Mouse (Mus musculus) stomach, postnatal 0 days (tissue): ENCODE measurements around the gene Plscr5. TPM values are rescaled to one million over a fixed set of nuclear protein-coding genes. Genes with fewer than 3 reads are reported as not detected.
A peak's percentile ranks its signal among the peaks of the same experiment; 100 is the strongest.

Experiments used
- ATAC-seq: fragments of 200-750 bp; cut with Nextera tagmentation; 2 replicates; pipeline ENCODE4 v1.8.0; 2017; ENCODE audit not compliant: low FRiP score, low TSS enrichment
- DNase-seq: peaks from one replicate; pipeline ENCODE4 v3.0.0-alpha.2; 2016; ENCODE audit warnings: low spot score
- H3K27ac ChIP-seq: fragments of 300-500 bp; sonication (generic); replicated peaks from 2 replicates; pipeline ENCODE4 v1.5.1; 2014; ENCODE audit warnings: mild to moderate bottlenecking, control low read depth
- H3K27me3 ChIP-seq: fragments of 300-500 bp; sonication (generic); 2 replicates; pipeline ENCODE4 v1.6.1; 2014; ENCODE audit warnings: low read length; ENCODE audit not compliant: control insufficient read depth, insufficient read depth
- H3K36me3 ChIP-seq: fragments of 300-500 bp; sonication (generic); 2 replicates; pipeline ENCODE4 v1.6.1; 2014; ENCODE audit warnings: low read length, mixed read lengths; ENCODE audit not compliant: control insufficient read depth, insufficient read depth
- H3K4me1 ChIP-seq: fragments of 300-500 bp; sonication (generic); replicated peaks from 2 replicates; pipeline ENCODE4 v1.6.1; 2014; ENCODE audit warnings: antibody characterized with exemption; ENCODE audit not compliant: control insufficient read depth, insufficient read depth
- H3K4me2 ChIP-seq: fragments of 300-500 bp; sonication (generic); replicated peaks from 2 replicates; pipeline ENCODE4 v1.6.1; 2014; ENCODE audit warnings: low read depth, mild to moderate bottlenecking, control low read depth, moderate library complexity
- H3K4me3 ChIP-seq: fragments of 300-500 bp; sonication (generic); 2 replicates; pipeline ENCODE4 v1.5.1; 2014; ENCODE audit warnings: low read depth, low read length, control low read depth
- H3K9ac ChIP-seq: fragments of 300-500 bp; sonication (generic); 2 replicates; pipeline ENCODE4 v1.6.1; 2014; ENCODE audit warnings: mild to moderate bottlenecking, low read length, control low read depth, mixed read lengths
- H3K9me3 ChIP-seq: fragments of 300-500 bp; sonication (generic); 2 replicates; pipeline ENCODE4 v1.6.1; 2016; ENCODE audit warnings: low read length; ENCODE audit not compliant: control insufficient read depth
- CTCF ChIP-seq: IDR thresholded peaks from 2 replicates; pipeline ENCODE4 v1.5.1; 2016; ENCODE audit warnings: antibody characterized with exemption, low read depth, mild to moderate bottlenecking, moderate library complexity
- EP300 ChIP-seq: optimal IDR thresholded peaks from 2 replicates; pipeline ENCODE3; 2016; ENCODE audit warnings: antibody characterized with exemption
- WGBS: fragments of 180-500 bp; shearing (Covaris S2); extraction: QIAGEN DNeasy Blood & Tissue Kit; methylation state at CpG from one replicate; pipeline ENCODE4 v1.1.7; 2014; 5-methylcytosine and 5-hydroxymethylcytosine counted together
- polyA plus RNA-seq: library from polyadenylated mRNA; unstranded; fragments of >200 nt; fragmentation: Nextera tagmentation; extraction: Ambion mirVana; gene quantifications from 2 replicates; pipeline ENCODE4 v1.2.1, GENCODE M21; 2015

Plscr5 gene
- polyA plus RNA-seq, 1 experiment from 2014 or later, result not detected

DNA sequence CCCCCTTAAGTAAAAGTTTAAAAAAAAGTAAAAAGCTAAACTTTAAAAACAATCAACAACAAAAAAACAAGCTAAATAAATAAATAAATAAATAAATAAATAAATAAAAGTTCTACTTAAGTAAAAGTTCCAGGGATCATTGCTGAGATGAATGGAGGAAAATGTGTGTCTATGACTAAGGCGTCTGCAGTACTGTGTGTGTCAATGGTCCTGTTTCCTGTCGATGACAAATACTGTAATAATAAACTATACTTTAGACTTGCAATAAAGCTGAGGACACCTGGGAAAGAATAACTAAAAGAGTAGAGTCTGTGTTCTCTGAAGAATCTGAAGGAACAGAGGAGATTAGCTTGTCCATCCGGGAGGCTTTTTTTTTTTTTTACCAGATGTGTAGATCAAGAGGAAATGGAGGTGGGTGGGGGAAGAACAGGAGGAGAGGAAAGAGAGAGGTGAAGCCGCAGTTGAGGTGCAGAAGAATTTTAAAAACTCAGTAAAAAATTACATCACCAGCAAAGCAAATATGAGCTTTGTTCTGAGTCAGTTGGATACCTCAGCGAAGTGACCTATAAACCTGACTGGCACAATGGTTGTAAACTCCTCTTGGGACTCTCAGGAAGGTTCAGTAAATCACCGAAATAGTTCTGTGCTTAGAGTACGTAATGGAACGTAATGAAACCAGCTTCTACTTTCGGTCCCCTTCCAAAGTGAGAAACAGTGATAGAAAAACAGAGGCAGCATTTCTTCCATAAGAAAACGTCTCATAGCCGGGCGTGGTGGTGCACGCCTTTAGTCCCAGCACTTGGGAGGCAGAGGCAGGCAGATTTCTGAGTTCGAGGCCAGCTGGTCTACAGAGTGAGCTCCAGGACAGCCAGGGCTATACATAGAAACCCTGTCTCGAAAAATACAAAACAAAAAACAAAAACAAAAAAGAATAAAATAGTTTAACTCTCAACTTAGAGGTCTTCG lies 36.4 kb downstream of the Plscr5 start:
- Histone ChIP-seq H3K9me3 (no peaks in the 10 kb centered on the region), H3K4me3 (no peak overlapping the region), H3K36me3 (no peaks in the 10 kb centered on the region), H3K4me2 (no peak overlapping the region), H3K27ac (no peak overlapping the region), H3K9ac (no peak overlapping the region), H3K4me1 (no peaks in the 10 kb centered on the region), H3K27me3 (no peaks in the 10 kb centered on the region)
- 78% methylated on average over 16 of the region's 16 CpGs for WGBS
- DNase-seq, result no peak
- ATAC-seq, result no peak
- TF ChIP-seq EP300 (no peak), CTCF (no peak)

DNA sequence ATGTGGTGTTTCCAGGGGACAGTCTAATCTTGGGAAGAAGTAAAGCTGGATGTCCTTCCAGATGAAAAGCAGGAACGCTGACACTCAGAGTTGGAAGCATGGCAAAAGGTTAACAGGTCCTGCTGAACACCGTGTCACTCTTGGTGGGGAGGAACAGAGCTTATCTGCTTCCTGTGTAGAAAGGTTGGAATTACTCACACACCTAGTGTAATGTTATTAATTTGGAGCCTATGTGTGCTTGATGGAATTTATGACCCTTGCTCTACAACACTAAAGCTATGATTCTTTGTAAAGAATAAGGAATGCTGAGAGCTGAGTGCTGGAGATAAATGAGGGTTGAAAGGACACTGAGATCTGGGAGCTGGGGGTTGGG lies 37.1 kb downstream of the Plscr5 start:
- no peak for DNase-seq
- H3K36me3 ChIP-seq, result no peaks in the 10 kb centered on the region
- H3K4me1 ChIP-seq, result no peaks in the 10 kb centered on the region
- no peaks in the 10 kb centered on the region for H3K27me3 ChIP-seq
- WGBS, result 41% methylated on average over 2 of the region's 2 CpGs
- TF ChIP-seq EP300 (no peak), CTCF (no peak)
- no peak overlapping the region for H3K27ac ChIP-seq
- ATAC-seq, result peak; percentile 90
- H3K4me2 ChIP-seq, result no peak overlapping the region
- H3K9ac ChIP-seq, result no peak overlapping the region
- no peak overlapping the region for H3K4me3 ChIP-seq
- no peaks in the 10 kb centered on the region for H3K9me3 ChIP-seq

DNA sequence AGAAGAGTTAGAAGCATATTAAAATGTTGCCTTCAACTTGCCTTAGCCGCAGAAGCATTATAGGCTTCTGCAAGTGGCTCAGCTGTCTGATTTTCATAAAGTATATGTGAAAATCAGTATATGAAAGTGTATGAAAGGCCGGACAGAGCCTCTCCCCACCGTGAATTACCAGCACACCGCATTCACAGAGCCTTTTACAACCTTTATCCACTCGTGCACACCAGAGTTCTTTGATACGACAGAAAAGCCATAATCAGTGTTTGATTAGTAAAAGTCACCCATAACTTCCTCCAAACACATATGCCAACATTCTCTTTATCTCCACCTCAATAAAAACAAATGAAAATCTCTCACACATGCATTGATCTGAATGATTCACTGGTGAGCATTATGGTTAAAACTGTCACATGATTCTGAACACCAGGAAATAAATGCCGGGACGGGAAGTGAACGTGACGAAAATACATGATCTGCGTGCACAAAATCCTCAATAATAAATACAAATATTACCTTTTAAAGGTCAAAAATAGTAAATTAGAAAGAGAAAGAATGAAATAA lies 42.2 kb downstream of the Plscr5 start:
- H3K9ac ChIP-seq, result no peak overlapping the region
- no peak for ATAC-seq
- no peak overlapping the region for H3K4me3 ChIP-seq
- TF ChIP-seq CTCF (no peak), EP300 (no peak)
- 78% methylated on average over 11 of the region's 11 CpGs for WGBS
- no peaks in the 10 kb centered on the region for H3K27me3 ChIP-seq
- no peaks in the 10 kb centered on the region for H3K4me1 ChIP-seq
- 0 out of 2 replicates have a peak overlapping the region, but pooled peaks have one; percentile 18 for H3K27ac ChIP-seq
- no peaks in the 10 kb centered on the region for H3K9me3 ChIP-seq
- no peaks in the 10 kb centered on the region for H3K36me3 ChIP-seq
- no peak for DNase-seq
- H3K4me2 ChIP-seq, result no peak overlapping the region

DNA sequence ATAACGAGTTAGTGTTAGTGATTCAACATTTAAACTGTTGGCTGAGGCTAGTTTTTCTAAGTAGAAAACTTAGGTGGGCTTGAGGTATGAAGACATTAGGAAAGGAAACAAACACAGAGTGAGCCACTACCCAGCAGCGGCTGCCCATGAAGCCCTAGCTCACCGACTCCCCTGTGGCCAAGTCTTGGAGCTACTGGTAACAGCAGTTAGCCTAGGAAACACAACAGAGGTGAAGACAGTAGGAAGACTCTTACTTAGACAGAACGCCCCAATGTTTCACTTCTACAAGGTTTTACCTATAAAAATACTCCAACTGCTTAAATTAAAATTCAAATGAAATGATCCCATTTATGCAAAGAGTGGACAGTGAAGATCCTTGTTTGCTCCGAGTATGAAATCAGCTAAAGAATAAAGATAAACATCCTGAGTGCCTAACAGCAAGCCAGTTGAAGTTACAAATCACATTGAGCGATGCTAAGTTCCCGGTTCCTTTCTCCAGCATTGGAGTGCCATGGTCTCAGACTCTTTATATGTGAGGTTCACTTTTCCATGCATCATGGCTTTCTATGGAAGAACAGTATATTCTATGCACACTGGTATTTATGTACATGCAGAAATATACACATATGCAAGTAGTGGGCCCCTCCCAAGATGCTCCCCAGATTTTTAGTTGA lies 56.2 kb downstream of the Plscr5 start:
- H3K4me3 ChIP-seq, result no peak overlapping the region
- H3K4me1 ChIP-seq, result no peaks in the 10 kb centered on the region
- H3K27me3 ChIP-seq, result no peaks in the 10 kb centered on the region
- DNase-seq, result no peak
- WGBS, result 80% methylated on average over 7 of the region's 7 CpGs
- no peak overlapping the region; the same call in 1 of the 2 replicates for H3K4me2 ChIP-seq
- no peaks in the 10 kb centered on the region for H3K36me3 ChIP-seq
- H3K9ac ChIP-seq, result no peak overlapping the region
- TF ChIP-seq EP300 (no peak), CTCF (no peak)
- H3K9me3 ChIP-seq, result no peaks in the 10 kb centered on the region
- no peak for ATAC-seq
- H3K27ac ChIP-seq, result no peak overlapping the region

DNA sequence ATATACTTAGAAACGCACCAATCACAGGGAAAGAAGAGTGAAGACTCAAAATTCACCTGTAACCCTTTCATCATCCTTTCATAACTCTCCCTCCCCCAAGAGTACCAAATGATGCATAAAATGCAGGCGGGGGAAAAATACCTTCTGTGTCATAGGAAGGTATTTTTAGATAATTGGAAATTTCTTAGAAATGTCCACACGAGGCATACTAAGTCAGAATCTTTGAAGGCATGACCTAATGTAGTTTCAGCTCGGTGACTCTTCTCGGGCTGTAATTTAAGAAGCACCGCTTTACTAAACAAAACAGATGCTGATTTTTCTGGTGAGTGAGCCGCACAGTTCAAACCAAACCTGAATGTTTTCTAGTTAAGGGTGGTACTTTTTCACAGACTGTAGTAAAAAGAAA lies 56.7 kb downstream of the Plscr5 start, which contains the start of gene Plscr1:
Gene Plscr1, plus strand, starts transcription at position 304 of the 406 bp plus-strand sequence.
- Histone ChIP-seq H3K27me3 (no peaks in the 10 kb centered on the region), H3K27ac (peak within 1 kb of the TSS; percentile 92), H3K4me3 (peak within 1 kb of the TSS; percentile 60), H3K4me2 (peak within 1 kb of the TSS; percentile 85), H3K4me1 (no peaks in the 10 kb centered on the region), H3K36me3 (no peaks in the 10 kb centered on the region), H3K9ac (peak within 1 kb of the TSS; percentile 71), H3K9me3 (no peaks in the 10 kb centered on the region)
- TF ChIP-seq EP300 (no peak), CTCF (no peak)
- 38% methylated on average over 7 of the region's 7 CpGs for WGBS
- DNase-seq (no peak), ATAC-seq (no peak)
